Mouse (Mus musculus): ENCODE results near the gene Nemp1.

- TF ChIP-seq POLR2A (IDR thresholded peaks at IDR 0.05; ENCODE audit: borderline replicate concordance, extremely low read depth, low read depth, low read length) (no peak), CTCF (IDR thresholded peaks at IDR 0.05; ENCODE audit: insufficient read depth, low read length) (no peak)
Measured at GRCm38 (mm10) chr10:127618173-127618572, 48.5 kb upstream of the Nemp1 start.

Measured in lung, adult 2 months (tissue).